Mouse (Mus musculus): ENCODE measurements at regions not wholly inside any gene's neighbourhood (a gene's known extent, or its start where the extent isn't known, plus 50 kb on each side); places are given as distances from the start of the nearest gene placed in this dataset.

DNA sequence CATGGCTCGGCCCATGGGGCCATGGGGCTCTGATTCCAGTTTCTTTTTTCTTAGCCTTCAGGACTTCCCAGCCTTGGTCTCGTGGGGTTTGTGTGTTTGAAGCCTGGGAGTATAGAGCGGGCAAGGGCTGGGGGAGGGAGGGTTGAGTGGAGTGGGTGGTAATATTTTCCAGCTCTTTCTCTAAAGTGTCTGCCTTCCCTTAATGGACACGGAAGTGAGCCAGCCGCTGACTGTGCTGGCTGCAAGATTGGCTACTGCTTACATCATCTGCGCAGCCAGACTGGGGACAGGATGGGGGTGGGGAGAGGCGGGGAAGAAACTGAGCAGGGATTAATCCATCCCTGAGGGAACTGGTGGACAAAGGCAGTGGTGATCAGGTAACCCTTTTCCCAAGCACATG is 52.3 kb downstream of the Tnp1 start:
- DNase-seq: peak; percentile 83
- intact Hi-C loops (cut with DNase I): no loop called here
- H3K4me3 ChIP-seq: peak overlapping the region; percentile 28
- peak overlapping the region; percentile 51 for H3K27ac ChIP-seq
- TF ChIP-seq CTCF (IDR thresholded peaks at IDR 0.05): no peak

DNA sequence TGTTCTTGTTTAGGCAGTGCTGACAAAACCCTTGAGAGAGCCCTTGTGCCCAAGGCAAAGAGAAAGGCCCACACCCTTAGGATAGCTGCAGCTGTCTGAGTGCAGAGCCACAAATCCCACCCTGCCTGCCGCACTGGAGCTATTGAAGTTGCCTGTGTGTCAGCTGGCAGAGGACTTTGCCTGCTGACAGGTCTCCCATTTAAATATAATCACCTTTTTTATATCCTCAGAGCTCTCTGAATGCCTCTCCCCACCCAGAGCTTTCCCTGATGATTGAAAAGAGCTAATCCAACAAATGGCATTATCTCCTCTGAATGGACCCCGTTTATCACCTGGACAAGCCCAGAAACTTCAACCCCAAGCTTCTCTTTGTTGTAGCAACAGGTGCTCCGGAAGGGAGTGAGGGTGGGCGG is 55.5 kb downstream of the Tnp1 start:
- TF ChIP-seq CTCF (IDR thresholded peaks at IDR 0.05): no peak
- no peak for DNase-seq
- Histone ChIP-seq H3K4me3 (no peak overlapping the region), H3K27ac (no peak overlapping the region)
- intact Hi-C loops (cut with DNase I): no loop called here

DNA sequence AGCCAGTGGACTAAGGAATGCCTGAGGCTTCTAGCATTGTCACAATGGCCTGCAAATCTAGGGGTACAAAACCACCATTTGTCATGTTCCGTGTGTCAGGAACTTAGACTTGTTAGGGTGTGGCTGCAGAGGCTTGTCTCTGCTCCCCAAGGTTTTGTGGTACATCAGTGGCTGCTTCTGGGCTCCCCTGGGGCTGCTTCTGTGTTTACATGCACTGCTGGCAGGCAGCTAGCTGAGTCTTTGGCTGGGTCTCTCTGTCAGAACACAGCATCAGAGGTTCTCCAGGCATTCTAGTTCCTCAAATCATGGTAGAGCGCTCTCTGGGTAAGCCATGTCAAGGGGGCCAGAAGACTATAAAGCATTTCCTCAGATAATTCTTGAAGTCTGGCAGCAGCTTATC is 60.3 kb downstream of the Tnp1 start:
- Histone ChIP-seq H3K27ac (no peak overlapping the region), H3K4me3 (no peak overlapping the region)
- intact Hi-C loops (cut with DNase I): no loop called here
- TF ChIP-seq CTCF (IDR thresholded peaks at IDR 0.05): no peak
- DNase-seq: no peak

DNA sequence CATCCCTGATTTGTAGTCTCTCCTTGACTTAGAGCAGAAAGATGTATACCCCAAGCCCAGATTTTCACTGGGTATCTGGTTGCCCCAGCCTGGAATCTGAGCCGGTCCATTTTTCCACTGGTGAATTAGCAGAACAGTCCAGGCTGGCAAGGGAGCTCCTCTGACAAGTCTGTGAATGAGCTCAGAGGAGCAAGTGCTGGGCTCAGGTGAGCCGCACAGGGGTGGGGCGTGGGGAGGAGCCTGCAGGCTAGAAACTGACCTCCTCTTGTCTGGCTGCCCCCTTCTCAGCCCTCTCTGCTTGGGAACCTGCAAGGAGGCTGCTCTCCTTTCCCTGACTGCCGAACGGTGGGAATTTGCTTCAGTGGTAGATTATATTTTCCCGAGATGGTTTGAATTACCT is 62.8 kb downstream of the Tnp1 start:
- intact Hi-C loops (cut with DNase I): no loop called here
- H3K4me3 ChIP-seq: peak overlapping the region; percentile 44
- DNase-seq: peak; percentile 74
- peak overlapping the region; percentile 78 for H3K27ac ChIP-seq
- TF ChIP-seq CTCF (IDR thresholded peaks at IDR 0.05): no peak

DNA sequence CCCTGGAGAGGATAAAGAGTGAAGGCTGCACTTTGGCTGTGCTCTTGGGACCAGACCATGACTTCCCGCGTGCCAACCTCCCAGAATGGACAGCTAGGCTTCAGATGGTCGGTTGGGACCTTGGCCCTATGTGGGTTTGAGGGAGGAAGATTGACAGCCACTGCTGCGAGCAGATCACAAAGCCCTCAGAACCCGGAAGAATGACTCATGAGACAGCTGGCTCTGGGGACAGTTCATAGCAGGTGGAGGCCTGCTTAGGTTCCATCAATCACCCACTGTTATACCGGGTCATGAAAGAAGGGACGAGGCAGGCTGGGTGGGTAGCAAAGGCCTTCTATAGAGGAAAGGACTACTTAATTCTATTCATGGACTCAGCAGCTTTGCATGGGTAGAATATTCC is 63.9 kb downstream of the Tnp1 start:
- Histone ChIP-seq H3K27ac (peak overlapping the region; percentile 78), H3K4me3 (no peak overlapping the region)
- intact Hi-C loops (cut with DNase I): no loop called here
- TF ChIP-seq CTCF (IDR thresholded peaks at IDR 0.05): no peak
- peak; percentile 72 for DNase-seq

DNA sequence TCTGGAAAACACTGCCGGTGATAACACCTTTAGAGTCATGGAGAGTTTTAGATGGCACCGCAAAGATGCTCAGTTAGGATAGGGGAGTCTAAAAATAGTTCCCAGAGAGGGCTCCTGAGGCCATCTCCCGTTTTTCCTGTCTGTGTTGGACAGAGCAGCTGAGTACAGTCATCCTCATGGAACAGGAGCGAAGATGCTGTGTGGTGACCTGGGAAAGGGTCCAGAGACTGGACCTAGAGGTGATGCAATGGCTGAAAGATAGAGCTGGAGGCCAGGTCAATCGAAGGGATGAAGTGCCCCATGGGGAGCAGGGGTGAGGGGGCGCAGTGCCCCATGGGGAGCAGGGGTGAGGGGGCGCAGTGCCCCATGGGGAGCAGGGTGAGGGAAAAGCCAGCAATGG is 64.3 kb downstream of the Tnp1 start:
- Histone ChIP-seq H3K4me3 (no peak overlapping the region), H3K27ac (peak overlapping the region; percentile 78)
- TF ChIP-seq CTCF (IDR thresholded peaks at IDR 0.05): no peak
- peak; percentile 54 for DNase-seq
- intact Hi-C loops (cut with DNase I): no loop called here

DNA sequence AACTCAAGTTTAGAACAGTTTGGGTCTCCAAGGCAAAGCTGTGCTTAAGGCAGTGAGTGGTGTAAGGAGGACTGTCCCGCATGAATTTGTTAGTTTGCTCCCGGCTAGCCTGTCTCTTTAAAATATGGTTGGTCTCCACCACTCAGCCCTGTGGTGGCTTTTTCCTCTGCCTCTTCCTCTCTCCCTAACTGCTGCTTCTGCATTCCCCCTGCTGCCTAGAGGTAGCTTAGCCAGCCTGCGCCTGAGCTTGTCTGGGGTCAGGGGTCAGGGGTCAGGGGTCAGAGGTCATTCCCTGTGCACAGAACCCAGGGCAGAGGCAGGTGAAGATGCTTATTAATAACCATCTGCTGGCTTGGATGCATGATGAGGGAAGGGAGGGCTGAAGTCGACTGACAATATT is 69.5 kb downstream of the Tnp1 start:
- Histone ChIP-seq H3K27ac (no peak overlapping the region), H3K4me3 (no peak overlapping the region)
- intact Hi-C loops (cut with DNase I): no loop called here
- DNase-seq: no peak
- TF ChIP-seq CTCF (IDR thresholded peaks at IDR 0.05): no peak

DNA sequence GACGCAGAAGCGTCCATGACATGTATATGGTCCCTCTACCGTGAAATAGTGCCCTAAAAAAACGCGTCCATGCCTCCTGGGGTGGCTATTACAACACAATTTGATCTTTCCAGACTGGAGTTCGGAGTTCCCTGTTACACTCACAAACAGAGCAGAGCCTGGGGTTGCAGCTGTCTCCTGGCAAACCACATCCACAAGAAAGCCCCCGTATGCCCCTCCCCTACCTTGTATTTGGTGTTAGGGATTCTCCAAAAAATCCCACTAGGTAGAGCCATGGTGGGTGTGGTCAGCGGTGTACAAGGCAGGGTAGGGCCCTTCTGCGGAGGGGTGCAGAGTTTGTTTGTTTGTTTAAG is 70.0 kb downstream of the Tnp1 start:
- no peak for TF ChIP-seq CTCF (IDR thresholded peaks at IDR 0.05)
- intact Hi-C loops (cut with DNase I): no loop called here
- DNase-seq: no peak
- 0 out of 2 replicates have a peak overlapping the region, but pooled peaks have one; percentile 1 for H3K4me3 ChIP-seq
- peak overlapping the region; percentile 8; the same call in 1 of the 2 replicates for H3K27ac ChIP-seq

DNA sequence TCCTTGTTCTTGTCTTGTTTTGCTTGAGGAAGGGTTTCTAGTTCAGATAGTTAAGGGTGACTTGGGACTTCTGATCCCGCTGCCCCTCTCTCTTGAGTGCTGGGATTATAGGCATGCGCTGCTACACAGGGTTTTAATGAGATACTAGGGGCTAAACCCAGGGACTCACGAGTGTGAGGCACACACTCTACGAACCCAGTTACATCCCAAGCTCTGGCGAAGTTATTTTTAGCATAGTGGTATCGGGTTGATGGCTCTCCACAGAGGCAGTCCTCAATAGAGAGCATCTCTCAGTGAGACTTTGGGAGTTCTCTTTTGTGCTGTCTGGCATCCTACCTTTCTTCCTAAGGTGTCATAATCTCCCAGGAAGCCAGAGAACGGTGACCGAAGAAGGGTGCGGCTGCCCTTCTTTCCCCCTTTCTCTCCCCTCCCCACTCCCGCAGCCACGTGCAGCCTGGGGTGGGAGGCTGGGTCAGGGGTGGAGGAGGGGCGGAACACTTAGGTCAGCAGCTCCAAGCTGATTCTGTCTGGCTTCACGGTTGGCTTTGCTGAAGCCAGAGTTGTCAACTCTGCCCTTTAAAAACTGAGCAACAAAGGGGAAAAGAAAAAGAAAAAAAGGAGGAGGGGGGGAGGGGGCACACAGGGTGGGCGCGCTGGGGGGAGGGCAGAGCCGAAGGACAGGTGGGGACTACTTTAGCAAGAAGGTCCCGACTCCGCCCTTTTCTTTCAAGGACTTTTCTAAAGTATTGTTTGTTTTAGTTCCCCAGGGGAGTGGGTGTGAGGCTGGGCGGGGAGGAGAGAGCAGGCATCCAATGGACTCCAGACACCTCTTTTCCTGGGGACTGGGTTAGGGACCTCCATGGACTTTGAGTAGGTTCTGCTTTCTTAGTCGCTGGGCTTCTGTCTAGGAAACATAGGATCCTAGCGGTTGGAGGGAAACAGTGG is 70.4 kb upstream of the Igfbp5 start:
- H3K4me3 ChIP-seq: 0 out of 2 replicates have a peak overlapping the region, but pooled peaks have one; percentile 2
- intact Hi-C loops (cut with DNase I): no loop called here
- TF ChIP-seq CTCF (IDR thresholded peaks at IDR 0.05): no peak
- peak overlapping the region; percentile 65 for H3K27ac ChIP-seq
- peak; percentile 36 for DNase-seq

DNA sequence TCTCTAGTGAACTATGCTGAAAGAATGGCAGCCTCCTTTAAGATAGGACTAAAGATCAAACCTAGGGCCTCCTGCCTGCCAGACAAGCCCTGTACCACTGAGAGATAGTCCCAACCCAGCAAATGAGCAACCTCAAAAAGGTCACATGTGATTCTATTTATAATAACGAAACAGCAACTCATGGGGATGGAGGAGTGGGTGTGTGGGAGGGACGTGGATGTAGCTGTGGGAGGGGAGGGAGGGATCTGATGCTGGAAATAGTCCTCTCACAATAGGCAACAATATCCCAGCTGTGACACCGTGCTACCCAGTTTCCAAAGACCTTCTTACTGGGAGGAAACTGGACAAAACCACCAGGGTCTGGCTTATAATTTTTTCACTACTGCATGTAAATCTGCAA is 69.5 kb upstream of the Igfbp5 start:
- intact Hi-C loops (cut with DNase I): no loop called here
- Histone ChIP-seq H3K4me3 (no peak overlapping the region), H3K27ac (peak overlapping the region; percentile 65)
- no peak for DNase-seq
- no peak for TF ChIP-seq CTCF (IDR thresholded peaks at IDR 0.05)

DNA sequence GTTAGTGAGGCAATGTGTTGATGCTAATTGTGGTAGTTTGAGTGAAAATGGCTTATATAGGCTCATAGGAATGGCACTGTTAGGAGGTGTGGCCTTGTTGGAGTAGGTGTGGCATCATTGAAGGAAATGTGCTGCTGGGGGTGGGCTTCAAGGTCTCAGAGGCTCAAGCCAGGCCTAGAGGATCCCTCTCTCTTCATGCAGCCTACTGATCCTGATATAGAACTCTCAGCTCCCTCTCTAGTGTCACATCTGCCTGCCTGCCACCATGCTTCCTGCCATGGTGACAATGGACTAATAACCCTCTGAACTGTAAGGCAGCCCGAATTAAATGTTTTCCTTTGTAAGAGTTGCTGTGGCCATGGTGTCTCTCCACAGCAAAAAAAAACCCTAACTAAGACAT is 68.4 kb upstream of the Igfbp5 start:
- Histone ChIP-seq H3K4me3 (no peak overlapping the region), H3K27ac (no peak overlapping the region; the same call in 1 of the 2 replicates)
- DNase-seq: no peak
- no peak for TF ChIP-seq CTCF (IDR thresholded peaks at IDR 0.05)
- intact Hi-C loops (cut with DNase I): no loop called here

DNA sequence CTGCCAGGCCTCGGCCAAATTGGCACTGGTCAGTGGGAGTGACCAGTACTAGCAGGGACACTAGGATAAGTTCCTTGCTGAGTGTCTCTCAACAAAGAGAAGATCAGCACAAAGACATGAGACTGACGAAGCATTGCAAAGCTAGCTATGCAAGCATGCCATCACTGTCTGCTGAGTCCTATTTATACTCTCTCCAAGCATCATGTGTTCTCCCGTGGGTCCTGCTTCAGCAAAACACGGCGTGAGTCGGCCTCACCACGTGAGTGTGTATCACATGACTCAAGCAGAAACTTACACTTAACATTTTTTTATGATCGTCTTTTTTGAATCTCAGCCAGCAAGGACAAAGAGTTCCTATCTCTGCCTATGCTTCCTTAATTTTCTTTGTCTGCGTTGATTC is 67.7 kb upstream of the Igfbp5 start:
- DNase-seq: peak; percentile 53
- H3K27ac ChIP-seq: peak overlapping the region; percentile 48
- intact Hi-C loops (cut with DNase I): no loop called here
- H3K4me3 ChIP-seq: no peak overlapping the region
- no peak for TF ChIP-seq CTCF (IDR thresholded peaks at IDR 0.05)

DNA sequence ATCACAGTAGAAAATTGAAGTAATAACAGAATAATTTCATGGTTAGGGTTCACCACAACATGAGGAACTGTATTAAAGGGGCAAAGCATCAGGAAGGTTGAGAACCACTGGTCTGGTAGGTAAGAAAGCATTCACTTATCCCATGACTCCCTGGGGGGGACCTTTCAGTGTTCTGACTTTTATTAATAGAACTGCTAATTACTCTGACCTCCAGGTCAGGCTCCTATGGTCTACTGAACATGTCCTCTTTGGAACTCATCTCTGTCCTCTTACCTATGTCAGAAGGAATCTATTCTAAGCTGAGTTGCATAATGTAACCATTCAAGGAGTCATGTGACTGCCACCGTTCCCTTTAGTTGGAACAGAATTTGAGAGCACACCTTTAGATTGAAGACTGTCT is 65.3 kb upstream of the Igfbp5 start:
- no peak for TF ChIP-seq CTCF (IDR thresholded peaks at IDR 0.05)
- Histone ChIP-seq H3K4me3 (no peak overlapping the region), H3K27ac (no peak overlapping the region)
- intact Hi-C loops (cut with DNase I): loop anchor here (10.0 kb wide), 1 partner anchor 55 kb away; no protein-coding TSS in a partner anchor
- DNase-seq: no peak

Measured in gastrocnemius, adult 2 months (tissue).